Mouse (Mus musculus) heart, adult 9 months (tissue): Measurements from ENCODE around the gene Als2.
A peak's percentile ranks its signal among the peaks of the same experiment; 100 is the strongest.

Experiments
- DNase-seq, 2 experiments: peaks; one replicate each; pipeline ENCODE4 v3.0.0; 2022; ENCODE audit warnings: low spot score in 2 of 2

The Als2 gene

DNA sequence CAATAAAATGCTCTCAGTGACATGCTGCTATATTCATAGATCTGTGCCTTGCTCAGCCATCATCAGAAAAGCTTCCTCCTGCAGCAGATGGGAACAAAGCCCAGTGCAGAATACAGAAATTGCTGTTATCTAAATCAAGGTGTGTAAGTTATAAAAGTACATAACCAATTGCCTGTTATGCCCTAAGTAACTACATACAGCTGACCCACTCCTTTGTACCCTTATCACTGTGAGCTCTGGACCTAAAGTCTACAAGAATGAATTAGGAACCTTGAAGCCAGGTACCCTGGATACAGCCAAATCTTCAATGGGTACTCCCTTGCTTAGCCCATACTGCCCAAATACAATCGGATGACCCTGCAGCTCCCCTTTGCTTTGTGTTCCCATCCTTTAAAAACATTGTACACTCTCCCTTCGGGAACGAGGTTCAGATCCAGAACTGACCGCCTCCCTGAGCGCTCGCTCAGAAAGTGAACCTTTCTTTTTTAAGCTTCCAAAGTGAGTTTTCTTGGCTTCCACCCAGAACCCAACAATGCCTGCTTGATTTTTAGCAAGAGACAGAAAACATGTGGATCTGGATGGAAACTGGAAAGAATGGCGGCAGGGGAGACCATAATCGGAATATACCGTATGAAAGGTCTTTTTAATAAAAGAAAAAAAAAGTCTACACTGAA, 70.7 kb downstream of the Als2 start:
- no peak for DNase-seq

DNA sequence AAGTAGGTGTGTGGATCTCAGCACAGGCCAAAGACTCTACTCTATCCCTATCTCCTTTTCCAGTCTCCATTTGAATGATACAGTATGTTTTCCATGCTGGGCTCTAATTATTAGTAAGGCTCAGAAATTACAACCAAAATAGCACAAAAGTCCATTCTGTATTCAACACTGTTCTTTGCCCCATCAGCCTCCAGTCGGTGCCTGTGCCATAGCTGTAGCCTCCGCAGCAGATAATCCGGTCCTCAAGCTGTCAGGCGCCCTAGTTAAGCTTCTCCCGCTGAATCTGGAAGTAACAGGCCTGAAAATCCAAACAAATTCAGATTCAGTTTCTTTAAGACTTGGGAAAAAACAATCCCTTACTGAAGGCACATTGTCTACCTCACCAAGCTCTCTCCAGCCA, 73.1 kb downstream of the Als2 start:
- no peak for DNase-seq

DNA sequence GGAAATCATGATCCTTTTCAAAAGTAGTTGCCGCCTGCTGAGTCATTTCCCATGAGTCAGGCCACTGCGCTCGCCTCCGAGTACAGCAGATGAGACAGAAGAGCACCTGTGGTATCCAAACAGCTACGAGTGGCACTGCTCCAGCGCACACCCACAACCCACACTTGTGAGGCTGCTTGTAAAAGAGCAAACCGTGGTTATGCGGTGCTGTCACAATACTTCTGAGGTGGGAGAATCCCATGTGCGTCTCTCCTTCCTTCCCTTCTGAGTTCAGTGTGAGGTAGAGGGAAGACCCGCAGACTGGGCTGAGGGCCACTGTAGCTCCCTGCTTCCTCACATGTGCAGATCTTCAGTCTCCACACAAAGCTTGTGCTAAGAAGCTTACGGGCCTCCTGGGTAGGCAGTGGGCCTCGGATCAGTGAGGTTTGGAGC, 74.0 kb downstream of the Als2 start, which contains the start of gene Mpp4:
TSS of gene Mpp4 (minus strand) at position 360 of the 432 bp plus-strand sequence.
- DNase-seq: no peak

DNA sequence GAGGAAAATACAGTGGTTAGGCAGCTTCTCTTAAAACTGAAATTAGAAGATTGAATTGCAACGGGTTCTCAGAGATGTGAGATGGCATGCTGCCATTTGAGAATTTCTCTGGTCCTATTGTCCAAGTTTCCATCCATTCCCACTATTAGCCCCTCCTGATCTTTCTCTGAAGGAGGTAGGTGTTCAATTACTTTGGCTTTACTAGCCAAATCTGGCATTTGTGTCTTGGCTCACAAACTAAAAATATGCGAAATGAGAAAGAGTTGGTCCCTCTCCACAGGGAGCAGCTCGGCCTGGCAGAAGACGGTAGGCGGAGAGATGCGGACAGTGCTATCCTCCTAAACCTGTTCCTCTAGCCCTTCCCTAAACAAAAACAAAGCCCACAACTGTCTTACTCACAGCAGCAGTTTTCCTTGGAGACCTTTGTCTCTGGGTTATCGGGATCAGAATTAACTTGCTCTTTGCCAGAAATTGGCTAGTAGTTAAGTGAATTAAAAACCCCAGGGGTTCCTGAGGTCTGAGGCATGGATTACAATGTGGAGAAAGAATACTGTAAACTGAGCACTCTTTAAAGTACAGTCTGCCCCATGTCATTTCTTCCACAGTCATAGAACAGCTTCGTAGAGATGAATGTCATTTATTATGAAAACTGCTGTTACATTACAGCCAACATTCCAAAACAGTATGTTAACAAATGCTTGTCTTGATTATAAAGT, 74.6 kb downstream of the Als2 start:
- no peak for DNase-seq

DNA sequence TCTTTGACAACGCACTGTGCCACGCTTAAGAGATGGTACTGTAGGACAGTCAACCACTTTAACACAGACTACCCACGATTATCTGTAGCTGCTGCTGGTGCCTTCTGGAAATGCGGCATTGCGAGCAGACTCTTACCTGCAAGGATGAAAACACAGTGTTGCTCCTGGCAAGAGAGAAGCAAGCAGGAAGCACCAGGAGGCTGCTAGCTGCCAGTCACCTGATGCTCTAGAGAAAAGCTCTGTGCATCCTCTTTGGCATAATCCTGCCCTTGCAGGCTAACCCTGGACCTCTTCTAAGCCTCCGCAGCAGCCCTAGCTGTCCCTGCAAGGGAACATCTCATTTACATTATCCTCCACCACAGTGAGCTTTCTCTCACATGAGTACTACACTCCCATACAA, 75.6 kb downstream of the Als2 start:
- no peak for DNase-seq

DNA sequence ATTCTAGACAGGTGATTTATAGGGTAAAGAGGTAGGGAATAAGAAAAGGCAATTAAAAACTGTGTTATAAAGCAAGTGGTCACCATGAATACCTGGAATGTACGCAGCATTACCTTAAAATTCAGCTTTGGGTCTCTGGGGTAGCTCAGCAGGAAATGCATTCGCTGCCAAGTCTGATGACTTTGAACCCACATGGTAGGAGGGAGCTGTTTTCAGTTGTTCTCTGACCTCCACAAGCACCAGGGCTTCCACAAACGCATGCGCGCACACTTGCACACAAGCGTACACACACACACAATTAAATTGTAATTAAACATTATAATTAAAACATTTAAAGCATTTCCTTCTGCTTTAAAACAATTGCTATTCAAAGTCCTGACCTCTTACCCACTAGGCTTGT, 76.2 kb downstream of the Als2 start:
- DNase-seq: no peak

DNA sequence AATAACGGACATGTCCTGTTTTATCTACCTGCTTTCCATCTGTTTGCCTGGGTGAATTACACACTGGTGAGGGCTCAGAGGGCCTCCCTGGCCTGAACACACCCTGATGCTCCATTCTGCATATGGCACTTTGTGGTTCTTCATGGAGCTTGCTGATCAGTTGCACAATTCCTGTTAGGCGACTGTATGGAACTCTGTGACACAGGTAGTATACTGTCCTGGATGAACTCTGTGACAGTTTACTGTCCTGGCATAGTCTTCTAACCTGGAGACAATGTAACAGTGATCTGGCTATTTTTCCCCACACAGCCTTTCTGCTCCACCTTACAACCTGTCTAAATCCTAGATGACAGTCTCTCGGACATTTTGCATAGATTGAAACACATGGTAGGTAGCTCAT, 77.9 kb downstream of the Als2 start:
- no peak for DNase-seq

DNA sequence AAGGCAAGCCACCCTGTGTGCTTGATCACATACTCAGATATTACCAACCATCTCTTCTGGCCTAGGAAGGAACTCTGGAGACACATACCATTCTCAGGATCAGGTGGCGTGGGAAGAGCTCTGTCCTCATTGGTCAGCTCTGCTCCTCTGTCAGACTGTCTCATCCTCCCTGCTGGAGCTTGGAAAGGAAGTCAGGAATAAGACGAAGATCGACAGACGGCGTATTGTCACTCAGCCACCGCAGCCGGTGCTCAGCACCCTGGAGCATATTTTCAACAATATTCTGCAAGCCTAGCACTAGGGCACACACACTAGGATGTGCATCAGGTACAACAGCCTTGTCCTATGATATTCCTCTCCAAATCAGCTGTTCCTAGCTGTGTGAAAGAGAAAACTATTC, 78.5 kb downstream of the Als2 start:
- no peak for DNase-seq

DNA sequence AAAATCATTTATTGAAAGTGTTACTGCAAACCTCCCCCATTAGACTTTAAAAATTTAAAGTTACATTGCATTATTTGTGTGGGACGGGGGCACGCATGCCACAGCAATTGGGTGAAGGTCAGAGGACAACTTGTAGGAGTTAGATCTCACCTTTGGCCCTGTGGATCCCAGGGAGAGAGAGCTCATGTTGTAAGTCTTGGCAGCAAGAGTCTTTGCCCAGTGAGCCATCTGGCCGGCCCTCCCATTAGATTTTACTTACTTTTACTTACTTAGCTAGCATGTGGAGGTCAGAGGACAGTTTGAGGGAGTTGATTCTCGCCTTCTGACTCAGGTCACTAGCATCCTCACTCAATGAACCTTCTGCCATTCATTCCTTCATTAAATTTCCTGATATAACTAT, 79.2 kb downstream of the Als2 start:
- DNase-seq: no peak

DNA sequence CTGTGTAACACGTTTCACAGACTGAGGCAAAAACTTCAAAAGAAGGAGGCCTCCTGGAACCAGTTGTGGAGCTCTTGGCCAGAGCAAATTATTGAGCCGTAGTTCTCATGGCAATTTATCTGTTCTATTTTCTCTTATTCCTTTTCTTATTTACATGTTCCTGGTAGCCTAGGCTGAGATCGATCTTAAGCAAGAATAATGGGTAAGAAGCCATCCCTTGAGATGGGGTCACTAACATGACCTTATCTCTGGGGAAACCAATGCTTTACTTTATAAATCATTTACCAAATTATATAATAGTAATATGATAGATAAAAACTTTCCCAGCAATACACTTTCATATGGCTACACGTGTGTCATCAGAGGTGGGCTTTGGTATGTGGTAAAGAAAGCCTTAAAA, 84.7 kb downstream of the Als2 start:
- DNase-seq: no peak

DNA sequence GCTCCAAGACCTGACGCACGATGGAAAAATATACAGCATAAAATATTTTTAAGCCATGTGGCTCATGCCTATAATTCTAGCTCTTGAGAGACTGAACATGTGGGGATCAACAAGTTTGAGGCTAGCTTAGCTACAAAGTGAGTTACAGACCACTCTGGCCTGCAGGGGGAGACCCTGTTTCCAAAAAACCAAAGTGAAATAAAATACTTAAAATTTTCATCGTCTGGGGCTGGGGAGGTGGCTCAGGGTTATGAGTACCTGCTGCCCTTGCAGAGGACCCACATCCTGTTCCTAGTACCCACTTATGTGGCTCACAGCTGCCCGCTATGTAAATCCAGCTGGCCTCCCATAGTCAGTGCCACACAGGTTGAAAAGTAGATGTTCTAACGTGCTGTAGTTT, 86.5 kb downstream of the Als2 start:
- DNase-seq: no peak

DNA sequence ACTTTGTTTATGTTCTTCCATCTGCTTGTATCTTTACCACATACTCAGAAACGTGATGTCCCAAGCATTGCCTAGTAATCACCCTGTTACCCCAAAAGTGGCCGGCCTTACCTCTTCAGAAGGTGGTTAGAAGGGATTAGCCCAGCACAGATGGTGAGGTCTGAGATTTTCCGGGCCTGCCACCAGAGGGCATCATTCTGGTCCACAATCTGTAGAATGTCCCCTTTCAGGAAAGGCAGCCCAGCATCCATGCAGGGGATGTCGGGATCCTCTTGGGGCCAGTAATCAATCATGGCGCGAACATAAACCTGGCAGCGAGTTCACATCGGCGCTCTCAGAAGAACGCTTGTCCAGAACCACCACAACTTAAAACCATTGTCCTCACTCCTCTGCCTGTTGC, 92.5 kb downstream of the Als2 start:
- DNase-seq: no peak

DNA sequence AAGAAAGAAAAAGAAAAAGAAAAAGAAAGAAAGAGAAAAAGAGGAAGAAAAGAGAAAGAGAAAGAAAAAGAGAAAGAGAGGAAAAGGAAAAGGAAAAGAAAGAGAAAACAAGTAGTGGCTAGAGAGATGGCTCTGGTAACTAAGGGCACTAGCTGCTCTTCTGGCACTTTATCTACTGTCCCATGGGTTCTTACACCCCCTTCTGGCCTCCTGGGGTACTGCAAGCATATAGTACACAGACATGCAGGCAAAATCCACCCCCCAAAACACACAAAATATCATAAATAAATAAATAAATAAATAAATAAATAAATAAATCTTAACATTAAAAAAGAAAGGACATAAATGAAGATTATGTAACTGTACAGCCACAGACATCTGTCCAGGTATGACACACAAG, 94.2 kb downstream of the Als2 start:
- DNase-seq: peak in 1 of 2 experiments; percentile 55

DNA sequence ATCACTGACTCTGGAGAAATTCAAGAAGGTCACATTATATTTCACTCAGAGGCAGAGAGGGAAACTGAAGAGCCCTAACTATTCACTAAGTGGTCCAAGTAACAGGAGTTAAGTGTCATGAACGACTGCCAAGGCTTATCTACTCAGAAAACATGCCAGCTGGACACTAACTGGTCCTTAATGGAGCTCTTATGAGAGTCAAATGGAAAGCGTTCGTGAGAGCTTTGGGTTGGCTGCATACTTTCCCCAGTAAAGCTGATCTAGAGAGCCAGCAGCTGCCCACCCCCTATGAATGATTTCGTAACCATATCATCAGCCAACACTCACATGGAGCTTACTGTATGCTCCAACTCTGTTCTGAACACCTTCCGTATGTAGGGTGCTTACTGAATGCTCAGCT, 102.6 kb downstream of the Als2 start:
- peak in 1 of 2 experiments; percentile 18 for DNase-seq

DNA sequence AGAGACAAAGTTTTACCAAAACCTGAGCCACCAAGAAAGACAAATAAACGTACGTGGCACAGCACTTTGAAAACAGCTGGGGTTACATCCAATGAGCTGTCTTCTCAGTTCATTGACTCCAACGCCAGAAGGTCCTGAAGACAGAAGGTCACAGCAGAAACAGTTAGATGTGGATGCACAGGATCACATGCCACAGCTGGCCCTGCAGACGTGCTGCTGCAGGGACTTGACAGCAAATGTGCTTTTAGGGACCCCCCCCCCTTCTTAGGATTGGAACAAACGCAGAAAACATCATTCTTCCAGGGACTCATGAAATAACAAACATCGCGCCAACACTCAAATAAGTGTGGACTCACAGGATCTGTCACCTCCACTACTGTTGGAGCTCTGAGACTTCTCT, 108.2 kb downstream of the Als2 start:
- DNase-seq: no peak

DNA sequence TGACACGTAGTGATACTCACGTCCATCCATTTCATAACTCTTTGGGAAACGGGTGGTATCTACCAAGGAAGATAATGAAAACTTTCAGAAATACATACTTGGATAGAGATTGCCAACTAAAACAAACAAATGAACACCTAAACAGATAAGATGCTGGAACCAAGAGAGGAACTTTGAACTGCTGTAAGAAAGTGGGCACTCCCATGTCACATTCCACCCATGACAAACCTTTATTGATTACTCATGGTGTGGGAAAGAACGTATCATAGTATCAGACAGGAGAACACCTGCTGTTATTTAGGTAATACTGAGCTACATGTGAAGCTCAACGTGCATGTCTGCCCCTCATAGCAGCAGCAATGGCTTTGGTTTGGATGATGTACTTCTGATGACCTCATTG, 111.5 kb downstream of the Als2 start:
- no peak for DNase-seq

DNA sequence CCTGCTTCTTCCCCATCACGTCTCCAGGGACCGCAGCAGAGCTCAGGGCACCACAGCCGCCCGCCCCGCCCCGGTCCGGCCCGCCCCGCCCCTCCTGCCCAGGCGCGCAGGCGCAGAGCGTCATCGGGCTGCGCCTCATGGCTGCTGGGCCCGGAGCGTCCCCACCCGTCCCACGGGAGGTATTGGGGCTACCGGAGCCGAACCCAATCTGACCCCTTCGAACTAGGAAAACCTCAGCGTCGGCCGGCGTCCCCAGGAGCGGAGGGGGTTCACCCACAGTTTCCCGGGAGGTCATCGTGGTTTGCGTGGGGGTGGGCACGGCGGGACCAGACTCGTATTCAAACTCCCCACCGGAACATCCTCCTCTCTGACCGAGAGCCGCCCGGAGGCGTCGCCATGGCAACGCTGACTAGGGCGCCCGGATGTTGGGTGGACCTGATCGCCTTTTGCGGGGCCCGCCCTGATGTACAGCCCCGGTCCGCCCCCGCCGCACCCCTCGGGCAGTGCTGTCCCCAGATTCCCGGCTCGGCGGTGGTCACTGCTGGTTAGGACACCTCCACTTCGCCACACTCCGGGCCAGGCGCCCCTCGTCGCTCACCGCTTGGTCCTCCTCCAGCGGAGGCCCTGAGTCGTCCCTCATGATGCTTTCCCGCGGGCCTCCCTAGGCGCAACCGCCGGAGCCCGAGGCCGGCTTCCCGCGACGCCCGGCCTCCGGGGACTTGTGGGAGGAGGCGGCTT, 117.1 kb downstream of the Als2 start, which contains the start of gene Tmem237:
TSS of gene Tmem237 (minus strand) at position 689 of the 738 bp plus-strand sequence.
- peak; percentile 92 for DNase-seq
